Mouse (Mus musculus) heart, embryonic 16.5 days (tissue): ENCODE measurements around the gene Lrrc8b. TPM values are rescaled to one million over a fixed set of nuclear protein-coding genes. Genes with fewer than 3 reads are reported as not detected.
A peak's percentile ranks its signal among the peaks of the same experiment; 100 is the strongest.

ENCODE experiments used
- ATAC-seq: fragments of 200-750 bp; cut with Nextera tagmentation; replicated peaks from 2 replicates; pipeline ENCODE4 v1.8.0; 2017; ENCODE audit warnings: moderate number of reproducible peaks; ENCODE audit not compliant: insufficient read depth, low FRiP score; ENCODE audit errors: extremely low read depth
- H3K27ac ChIP-seq: fragments of 300-500 bp; sonication (generic); 2 replicates; pipeline ENCODE4 v1.5.1; 2014; ENCODE audit warnings: mild to moderate bottlenecking, low read length, control low read depth, moderate library complexity
- H3K27me3 ChIP-seq: fragments of 300-500 bp; sonication (generic); 2 replicates; pipeline ENCODE4 v1.6.1; 2014; ENCODE audit warnings: low read length, mixed read lengths; ENCODE audit not compliant: control insufficient read depth, insufficient read depth
- H3K36me3 ChIP-seq: fragments of 300-500 bp; sonication (generic); 2 replicates; pipeline ENCODE4 v1.6.1; 2014; ENCODE audit not compliant: control insufficient read depth, insufficient read depth
- H3K4me1 ChIP-seq: fragments of 300-500 bp; sonication (generic); 2 replicates; pipeline ENCODE4 v1.6.1; 2014; ENCODE audit warnings: low read length, mixed read lengths; ENCODE audit not compliant: control insufficient read depth, insufficient read depth
- H3K4me2 ChIP-seq: fragments of 300-500 bp; sonication (generic); 2 replicates; pipeline ENCODE4 v1.6.1; 2014; ENCODE audit warnings: low read depth, mild to moderate bottlenecking, control low read depth, low read length
- H3K4me3 ChIP-seq: fragments of 300-500 bp; sonication (generic); 2 replicates; pipeline ENCODE4 v1.5.1; 2014; ENCODE audit warnings: mild to moderate bottlenecking, control low read depth, low read length
- H3K9ac ChIP-seq: fragments of 300-500 bp; sonication (generic); 2 replicates; pipeline ENCODE4 v1.6.1; 2014; ENCODE audit warnings: low read length, control low read depth
- H3K9me3 ChIP-seq: fragments of 300-500 bp; sonication (generic); replicated peaks from 2 replicates; pipeline ENCODE4 v1.6.1; 2016; ENCODE audit warnings: low read length; ENCODE audit not compliant: control insufficient read depth
- WGBS: fragments of 180-500 bp; shearing (Covaris S2); extraction: QIAGEN DNeasy Blood & Tissue Kit; methylation state at CpG from one replicate; pipeline ENCODE4 v1.1.7; 2014; 5-methylcytosine and 5-hydroxymethylcytosine counted together
- polyA plus RNA-seq: library from polyadenylated mRNA; unstranded; fragments of >200 nt; fragmentation: Nextera tagmentation; extraction: Ambion mirVana; gene quantifications from 2 replicates; pipeline ENCODE4 v1.2.1, GENCODE M21; 2015

Lrrc8b gene
- polyA plus RNA-seq, 1 experiment from 2014 or later, result 3.2 TPM

GRCm38 (mm10) chr5:105401536-105401935, 14.0 kb upstream of the Lrrc8b start:
- H3K4me3 ChIP-seq, result no peak overlapping the region

GRCm38 (mm10) chr5:105404961-105405360, 10.6 kb upstream of the Lrrc8b start:
- H3K4me3 ChIP-seq, result no peak overlapping the region
- no peak for ATAC-seq
- no peaks in the 10 kb centered on the region for H3K27me3 ChIP-seq
- no peaks in the 10 kb centered on the region for H3K36me3 ChIP-seq
- no peak overlapping the region for H3K4me2 ChIP-seq
- no peaks in the 10 kb centered on the region for H3K9me3 ChIP-seq
- H3K9ac ChIP-seq, result no peak overlapping the region
- 6% methylated on average over 8 of the region's 8 CpGs for WGBS
- H3K27ac ChIP-seq, result no peak overlapping the region
- H3K4me1 ChIP-seq, result no peaks in the 10 kb centered on the region

More at GRCm38 (mm10) chr5:105401536-105401935, 14.0 kb upstream of the Lrrc8b start:
- no peaks in the 10 kb centered on the region for H3K9me3 ChIP-seq
- 89% methylated on average over 5 of the region's 6 CpGs for WGBS
- no peak overlapping the region for H3K27ac ChIP-seq
- H3K36me3 ChIP-seq, result no peaks in the 10 kb centered on the region
- H3K4me1 ChIP-seq, result no peaks in the 10 kb centered on the region
- no peak overlapping the region for H3K4me2 ChIP-seq
- ATAC-seq, result no peak
- H3K9ac ChIP-seq, result no peak overlapping the region
- H3K27me3 ChIP-seq, result no peaks in the 10 kb centered on the region

- no peaks in the 10 kb centered on the region for H3K4me1 ChIP-seq
- no peak overlapping the region for H3K27ac ChIP-seq
- 90% methylated on average over 5 of the region's 5 CpGs for WGBS
- no peak overlapping the region for H3K4me3 ChIP-seq
- H3K27me3 ChIP-seq, result no peaks in the 10 kb centered on the region
- H3K9ac ChIP-seq, result no peak overlapping the region
- no peaks in the 10 kb centered on the region for H3K9me3 ChIP-seq
- ATAC-seq, result no peak
- no peaks in the 10 kb centered on the region for H3K36me3 ChIP-seq
- H3K4me2 ChIP-seq, result no peak overlapping the region
Observed at GRCm38 (mm10) chr5:105407661-105408060, 7.9 kb upstream of the Lrrc8b start.

- ATAC-seq, result no peak
- H3K9me3 ChIP-seq, result no peaks in the 10 kb centered on the region
- no peak overlapping the region for H3K4me3 ChIP-seq
- H3K4me1 ChIP-seq, result no peaks in the 10 kb centered on the region
- no peak overlapping the region for H3K4me2 ChIP-seq
- no peaks in the 10 kb centered on the region for H3K27me3 ChIP-seq
- H3K27ac ChIP-seq, result no peak overlapping the region
- H3K36me3 ChIP-seq, result no peaks in the 10 kb centered on the region
- H3K9ac ChIP-seq, result no peak overlapping the region
- 80% methylated on average over 4 of the region's 4 CpGs for WGBS
Observed at GRCm38 (mm10) chr5:105409092-105409491, 6.5 kb upstream of the Lrrc8b start.

- Histone ChIP-seq H3K27ac (no peak overlapping the region), H3K4me3 (no peak overlapping the region)
- ATAC-seq, result no peak
Observed at GRCm38 (mm10) chr5:105410521-105411293, 4.9 kb upstream of the Lrrc8b start.

GRCm38 (mm10) chr5:105411294-105411570, 4.3 kb upstream of the Lrrc8b start:
- no peak overlapping the region for H3K4me3 ChIP-seq
- 42% methylated on average over 4 of the region's 4 CpGs for WGBS
- H3K9ac ChIP-seq, result no peak overlapping the region
- H3K4me2 ChIP-seq, result no peak overlapping the region
- no peaks in the 10 kb centered on the region for H3K27me3 ChIP-seq
- peaks cover 6% of the 10 kb centered on the region; the same call in 1 of the 2 replicates for H3K4me1 ChIP-seq
- H3K27ac ChIP-seq, result no peak overlapping the region
- H3K9me3 ChIP-seq, result no peaks in the 10 kb centered on the region
- no peaks in the 10 kb centered on the region for H3K36me3 ChIP-seq
- no peak for ATAC-seq

More at GRCm38 (mm10) chr5:105410521-105411293, 4.9 kb upstream of the Lrrc8b start:
- H3K9me3 ChIP-seq, result no peaks in the 10 kb centered on the region
- WGBS, result 64% methylated on average over 6 of the region's 6 CpGs
- H3K4me1 ChIP-seq, result peaks cover 6% of the 10 kb centered on the region; the same call in 1 of the 2 replicates
- no peaks in the 10 kb centered on the region for H3K36me3 ChIP-seq
- no peaks in the 10 kb centered on the region for H3K27me3 ChIP-seq
- no peak overlapping the region for H3K9ac ChIP-seq
- no peak overlapping the region for H3K4me2 ChIP-seq

GRCm38 (mm10) chr5:105411768-105412167, 3.8 kb upstream of the Lrrc8b start:
- Histone ChIP-seq H3K4me2 (no peak overlapping the region), H3K4me3 (no peak overlapping the region), H3K27ac (no peak overlapping the region), H3K9ac (no peak overlapping the region), H3K9me3 (no peaks in the 10 kb centered on the region), H3K36me3 (no peaks in the 10 kb centered on the region), H3K27me3 (no peaks in the 10 kb centered on the region), H3K4me1 (peaks cover 6% of the 10 kb centered on the region; the same call in 1 of the 2 replicates)
- 83% methylated on average over 2 of the region's 2 CpGs for WGBS
- ATAC-seq, result no peak

- H3K9ac ChIP-seq, result no peak overlapping the region
- no peak overlapping the region for H3K4me3 ChIP-seq
- peaks cover 6% of the 10 kb centered on the region; the same call in 1 of the 2 replicates for H3K4me1 ChIP-seq
- H3K36me3 ChIP-seq, result no peaks in the 10 kb centered on the region
- no peak overlapping the region for H3K4me2 ChIP-seq
- H3K9me3 ChIP-seq, result no peaks in the 10 kb centered on the region
- H3K27ac ChIP-seq, result no peak overlapping the region
- no peaks in the 10 kb centered on the region for H3K27me3 ChIP-seq
- WGBS, result 74% methylated on average over 3 of the region's 3 CpGs
- ATAC-seq, result no peak
Observed at GRCm38 (mm10) chr5:105412634-105413033, 2.9 kb upstream of the Lrrc8b start.

GRCm38 (mm10) chr5:105414341-105415120, 1.0 kb upstream of the Lrrc8b start:
- no peak overlapping the region for H3K27ac ChIP-seq
- WGBS, result 80% methylated on average over 12 of the region's 12 CpGs

More at GRCm38 (mm10) chr5:105414341-105415120, 1.0 kb upstream of the Lrrc8b start:
- Histone ChIP-seq H3K9ac (peak overlapping the region; percentile 97), H3K4me1 (peaks cover 6% of the 10 kb centered on the region; the same call in 1 of the 2 replicates), H3K4me3 (peak overlapping the region; percentile 92), H3K36me3 (no peaks in the 10 kb centered on the region), H3K9me3 (no peaks in the 10 kb centered on the region), H3K4me2 (peak overlapping the region; percentile 99), H3K27me3 (no peaks in the 10 kb centered on the region)
- no peak for ATAC-seq
